Mouse (Mus musculus): Measurements from ENCODE around the gene Rtel1.

DNA sequence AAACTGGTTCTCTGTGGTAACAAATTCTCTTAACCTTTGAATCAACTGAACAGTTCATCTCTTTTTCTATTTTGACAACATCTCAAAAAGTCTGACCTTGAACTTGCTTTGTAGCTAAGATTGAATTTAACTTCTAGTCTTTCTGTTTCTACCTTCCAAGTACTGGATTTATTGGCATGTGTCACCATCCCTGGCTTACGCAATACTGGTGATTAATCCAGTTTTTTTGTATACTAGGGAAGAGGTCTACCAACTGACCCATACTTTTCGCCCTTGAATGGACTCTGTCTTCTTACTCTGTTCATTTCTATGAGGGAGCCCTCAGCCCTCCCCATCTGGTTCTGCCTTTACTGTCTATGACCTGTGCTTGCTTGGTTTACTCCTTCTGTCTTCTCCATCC, 6.6 kb downstream of the Rtel1 start:
- TF ChIP-seq POLR2A (IDR thresholded peaks at IDR 0.05; ENCODE audit: low read depth, low read length) (no peak), CTCF (IDR thresholded peaks at IDR 0.05; ENCODE audit: borderline replicate concordance, insufficient read depth, low read length) (no peak)
